Mouse (Mus musculus): ENCODE data around the gene Pou2f2. TPM values are rescaled to one million over a fixed set of nuclear protein-coding genes. Genes with fewer than 3 reads are reported as not detected.

The Pou2f2 gene
- 19.5 and 24.1 TPM in 2 replicates for polyA plus RNA-seq (2015; fragmentation: Nextera tagmentation; extraction: Ambion mirVana)

DNA sequence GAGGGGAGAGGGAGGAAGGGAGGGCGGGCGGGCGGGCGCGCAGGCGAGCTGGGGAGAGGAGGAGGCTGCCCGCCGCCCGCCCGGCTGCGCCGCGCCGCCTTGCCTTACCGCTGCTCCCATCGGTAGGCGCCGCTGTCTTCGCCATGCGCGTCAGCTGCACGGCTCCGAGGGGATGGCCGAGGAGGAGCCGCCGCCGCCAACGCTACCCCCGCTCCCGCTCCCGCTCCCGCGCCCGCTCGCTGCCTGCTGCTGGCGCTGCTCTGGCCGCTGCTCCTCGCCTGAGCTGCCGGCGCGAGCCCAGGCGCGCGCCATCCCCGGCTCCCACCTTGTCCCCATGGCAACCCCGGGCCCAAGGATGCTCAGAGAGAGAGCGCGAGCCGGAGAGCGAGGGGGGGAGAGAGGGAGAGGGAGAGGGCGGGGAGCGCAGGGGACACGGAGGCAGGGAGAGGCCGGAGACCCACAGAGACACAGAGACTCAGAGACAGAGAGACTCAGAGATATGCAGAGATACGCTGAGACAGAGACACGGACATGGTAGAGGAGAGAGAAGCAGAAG, at the start of gene Pou2f2:
Gene Pou2f2 (minus strand): TSS at position 121 of the 556 bp plus-strand sequence.
- Histone ChIP-seq H3K4me1 (peaks cover 58% of the 10 kb centered on the region), H3K4me3 (replicated peaks) (peak within 1 kb of the TSS; percentile 62), H3K36me3 (no peaks in the 10 kb centered on the region), H3K9me3 (replicated peaks) (no peaks in the 10 kb centered on the region), H3K27ac (replicated peaks) (peak within 1 kb of the TSS; percentile 99), H3K27me3 (replicated peaks) (peaks cover 16% of the 10 kb centered on the region; the same call in 1 of the 2 replicates), H3K9ac (replicated peaks) (peak within 1 kb of the TSS; percentile 81), H3K4me2 (peak within 1 kb of the TSS; percentile 66)
- ATAC-seq (ENCODE audit: low FRiP score), result peak; percentile 92
- WGBS, result under 1% methylated on average over 51 of the region's 56 CpGs

DNA sequence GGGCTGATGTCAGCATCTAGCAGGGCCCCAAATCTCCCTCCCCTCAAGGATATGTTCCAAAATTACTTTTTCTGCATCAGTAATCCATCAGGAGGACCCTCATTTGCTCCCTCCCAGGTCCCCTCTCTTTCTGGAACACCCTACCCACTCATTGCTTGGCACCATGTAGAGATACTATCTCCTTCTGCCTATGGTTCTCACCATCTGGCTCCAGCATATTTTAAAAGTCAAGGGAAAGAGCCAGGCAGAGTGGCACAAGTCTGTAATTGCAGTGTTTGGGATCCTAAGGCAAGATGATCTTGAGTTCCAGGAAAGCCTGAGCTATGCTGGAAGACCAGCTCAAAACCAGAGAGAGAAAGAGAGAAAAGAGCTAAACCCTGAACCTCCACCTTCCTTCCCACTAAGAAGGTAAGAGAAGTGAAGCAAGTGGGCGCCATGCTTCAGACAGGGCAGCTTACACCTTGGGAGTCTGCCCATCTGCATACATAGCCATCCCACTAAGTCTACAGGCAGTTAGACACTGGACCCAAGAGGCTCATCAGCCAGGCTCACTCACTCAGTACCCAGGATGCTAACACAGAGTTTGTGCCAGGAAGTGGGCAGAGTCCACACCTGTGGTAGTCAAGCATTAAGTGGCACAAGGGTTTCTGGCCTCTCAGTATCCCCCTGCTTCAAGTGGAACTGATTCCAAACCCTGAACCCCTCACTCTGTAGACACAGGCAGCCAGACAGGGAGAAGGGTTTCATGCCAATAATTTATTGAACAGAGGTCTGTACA, 48.2 kb upstream of the Pou2f2 start:
- peaks cover 88% of the 10 kb centered on the region for H3K36me3 ChIP-seq
- no peak overlapping the region for H3K27ac ChIP-seq (replicated peaks)
- H3K27me3 ChIP-seq (replicated peaks), result no peaks in the 10 kb centered on the region
- H3K4me1 ChIP-seq, result peaks cover 7% of the 10 kb centered on the region
- no peak overlapping the region for H3K4me2 ChIP-seq
- H3K4me3 ChIP-seq (replicated peaks), result no peak overlapping the region
- H3K9ac ChIP-seq (replicated peaks), result no peak overlapping the region
- no peak for ATAC-seq (ENCODE audit: low FRiP score)
- 89% methylated on average over 1 of the region's 1 CpGs for WGBS
- H3K9me3 ChIP-seq (replicated peaks), result no peaks in the 10 kb centered on the region

GRCm38 (mm10) chr7:25222275-25222967, 42.9 kb upstream of the Pou2f2 start:
- peak overlapping the region; percentile 98 for H3K4me2 ChIP-seq
- H3K9ac ChIP-seq (replicated peaks), result peak overlapping the region; percentile 81
- H3K4me1 ChIP-seq, result peaks cover 43% of the 10 kb centered on the region
- peaks cover 36% of the 10 kb centered on the region for H3K36me3 ChIP-seq
- WGBS, result 85% methylated on average over 10 of the region's 10 CpGs
- ATAC-seq (ENCODE audit: low FRiP score), result no peak
- no peaks in the 10 kb centered on the region for H3K27me3 ChIP-seq (replicated peaks)
- H3K27ac ChIP-seq (replicated peaks), result peak overlapping the region; percentile 95; the same call in 1 of the 2 replicates
- H3K9me3 ChIP-seq (replicated peaks), result no peaks in the 10 kb centered on the region
- peak overlapping the region; percentile 57 for H3K4me3 ChIP-seq (replicated peaks)

DNA sequence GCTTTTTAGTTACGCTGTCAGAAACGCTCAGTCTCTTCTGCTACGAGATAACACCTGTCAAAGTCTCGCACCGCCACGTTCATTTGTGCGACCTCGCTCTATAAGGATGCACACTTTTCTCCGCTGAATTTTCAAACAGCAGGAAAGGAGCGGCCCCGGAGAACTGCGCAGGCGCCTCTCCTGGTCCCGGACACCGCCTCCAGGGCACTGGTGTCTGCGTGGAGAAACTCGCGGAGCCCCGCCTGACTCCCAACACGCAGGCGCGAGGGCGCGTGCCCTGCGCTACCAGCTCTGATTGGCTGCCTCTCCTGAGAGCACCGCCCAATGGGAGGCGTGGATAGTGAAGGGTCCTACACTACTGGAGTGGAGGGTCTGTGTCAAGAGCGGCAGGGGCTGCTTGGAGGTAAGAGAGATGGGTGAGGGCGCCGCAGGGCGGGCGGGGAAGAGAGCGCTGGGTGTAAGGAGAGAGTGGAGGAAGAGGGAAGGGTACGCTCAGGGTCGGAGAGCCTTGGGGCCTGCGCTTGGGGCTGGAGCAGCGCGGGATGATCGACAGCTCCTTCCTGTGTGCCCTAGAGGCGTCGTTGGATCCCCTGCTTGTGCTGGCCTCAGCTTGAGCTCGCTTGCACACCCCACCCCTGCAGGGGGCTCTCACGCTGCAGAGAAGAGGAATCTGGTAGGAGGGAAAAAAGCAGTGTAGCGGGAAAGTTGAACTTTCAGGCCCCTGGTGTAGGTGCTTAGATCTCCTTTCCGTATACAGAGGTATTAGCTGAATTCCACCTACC, 41.8 kb upstream of the Pou2f2 start, which contains the start of gene Zfp526:
Gene Zfp526 (plus strand): TSS at position 324 of the 782 bp plus-strand sequence.
- H3K36me3 ChIP-seq, result peaks cover 29% of the 10 kb centered on the region
- peak within 1 kb of the TSS; percentile 95 for H3K27ac ChIP-seq (replicated peaks)
- peaks cover 43% of the 10 kb centered on the region for H3K4me1 ChIP-seq
- peak; percentile 94 for ATAC-seq (ENCODE audit: low FRiP score)
- H3K9ac ChIP-seq (replicated peaks), result peak within 1 kb of the TSS; percentile 81
- no peaks in the 10 kb centered on the region for H3K27me3 ChIP-seq (replicated peaks)
- H3K9me3 ChIP-seq (replicated peaks), result no peaks in the 10 kb centered on the region
- under 1% methylated on average over 40 of the region's 45 CpGs for WGBS
- peak within 1 kb of the TSS; percentile 98 for H3K4me2 ChIP-seq
- H3K4me3 ChIP-seq (replicated peaks), result peak within 1 kb of the TSS; percentile 57

GRCm38 (mm10) chr7:25220457-25221101, 41.1 kb upstream of the Pou2f2 start, which contains the start of gene Dedd2:
TSS of gene Dedd2 (minus strand) at chr7:25220615.
- peak; percentile 6; the same call in 1 of the 2 replicates for ATAC-seq (ENCODE audit: low FRiP score)
- Histone ChIP-seq H3K4me2 (peak within 1 kb of the TSS; percentile 98), H3K27me3 (replicated peaks) (no peaks in the 10 kb centered on the region), H3K4me3 (replicated peaks) (peak within 1 kb of the TSS; percentile 57), H3K4me1 (peaks cover 43% of the 10 kb centered on the region), H3K9me3 (replicated peaks) (no peaks in the 10 kb centered on the region), H3K9ac (replicated peaks) (peak within 1 kb of the TSS; percentile 82), H3K27ac (replicated peaks) (peak within 1 kb of the TSS; percentile 95), H3K36me3 (peaks cover 23% of the 10 kb centered on the region)
- 9% methylated on average over 20 of the region's 20 CpGs for WGBS

GRCm38 (mm10) chr7:25219756-25220456, 40.4 kb upstream of the Pou2f2 start:
- H3K27me3 ChIP-seq (replicated peaks), result no peaks in the 10 kb centered on the region
- H3K4me3 ChIP-seq (replicated peaks), result peak overlapping the region; percentile 57
- H3K4me2 ChIP-seq, result peak overlapping the region; percentile 98
- H3K9me3 ChIP-seq (replicated peaks), result no peaks in the 10 kb centered on the region
- 2% methylated on average over 31 of the region's 31 CpGs for WGBS
- H3K36me3 ChIP-seq, result peaks cover 23% of the 10 kb centered on the region
- peaks cover 43% of the 10 kb centered on the region for H3K4me1 ChIP-seq
- H3K27ac ChIP-seq (replicated peaks), result peak overlapping the region; percentile 82
- ATAC-seq (ENCODE audit: low FRiP score), result peak; percentile 82
- H3K9ac ChIP-seq (replicated peaks), result peak overlapping the region; percentile 82

- peak overlapping the region; percentile 82 for H3K27ac ChIP-seq (replicated peaks)
- no peaks in the 10 kb centered on the region for H3K27me3 ChIP-seq (replicated peaks)
- peaks cover 19% of the 10 kb centered on the region for H3K36me3 ChIP-seq
- H3K4me2 ChIP-seq, result peak overlapping the region; percentile 98
- no peaks in the 10 kb centered on the region for H3K9me3 ChIP-seq (replicated peaks)
- peaks cover 43% of the 10 kb centered on the region for H3K4me1 ChIP-seq
- under 1% methylated on average over 16 of the region's 16 CpGs for WGBS
- H3K4me3 ChIP-seq (replicated peaks), result peak overlapping the region; percentile 57
- peak overlapping the region; percentile 82 for H3K9ac ChIP-seq (replicated peaks)
- peak; percentile 39 for ATAC-seq (ENCODE audit: low FRiP score)
Observed at GRCm38 (mm10) chr7:25219416-25219750, 39.9 kb upstream of the Pou2f2 start.

- H3K9ac ChIP-seq (replicated peaks), result peak overlapping the region; percentile 82
- no peaks in the 10 kb centered on the region for H3K27me3 ChIP-seq (replicated peaks)
- H3K4me3 ChIP-seq (replicated peaks), result peak overlapping the region; percentile 57
- peak overlapping the region; percentile 82 for H3K27ac ChIP-seq (replicated peaks)
- H3K9me3 ChIP-seq (replicated peaks), result no peaks in the 10 kb centered on the region
- peak overlapping the region; percentile 98 for H3K4me2 ChIP-seq
- ATAC-seq (ENCODE audit: low FRiP score), result peak; percentile 49
- H3K36me3 ChIP-seq, result peaks cover 20% of the 10 kb centered on the region
- peaks cover 43% of the 10 kb centered on the region for H3K4me1 ChIP-seq
- WGBS, result under 1% methylated on average over 53 of the region's 53 CpGs
Observed at GRCm38 (mm10) chr7:25218705-25219415, 39.3 kb upstream of the Pou2f2 start.

DNA sequence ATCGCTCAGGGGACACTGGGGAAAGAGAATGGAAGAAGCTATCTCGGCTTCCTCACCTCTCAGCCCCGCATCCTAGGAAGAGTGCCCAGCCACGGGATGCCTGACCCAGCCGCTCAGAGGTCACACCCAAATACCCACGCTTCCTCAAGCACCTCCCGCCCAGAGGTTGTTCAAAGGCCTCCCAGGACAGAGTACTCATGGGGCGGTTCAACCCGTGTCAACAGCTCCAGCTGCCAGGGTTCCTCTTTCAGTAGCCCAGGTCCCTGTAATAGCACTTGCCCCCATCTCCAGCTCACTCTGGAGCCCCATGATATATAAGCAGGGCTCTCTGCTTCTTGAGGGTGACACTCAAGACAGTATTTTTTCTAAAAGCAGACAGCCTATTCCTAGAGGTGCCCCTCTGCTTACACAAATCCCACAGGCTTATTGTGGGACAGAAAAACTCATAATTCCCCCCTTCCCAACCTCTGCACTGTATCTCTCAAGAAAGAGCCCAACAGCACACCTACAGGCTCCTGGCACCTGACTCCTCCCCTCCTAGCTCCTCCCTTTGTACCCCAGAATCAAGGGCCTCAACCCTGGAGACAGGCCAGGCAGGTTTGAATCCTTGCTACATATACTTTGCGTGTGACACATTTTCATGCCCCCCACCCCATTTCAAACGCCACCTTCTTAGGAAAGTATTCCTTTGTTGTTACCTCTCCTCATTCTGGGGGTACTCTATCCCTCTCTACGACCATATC, 38.3 kb upstream of the Pou2f2 start:
- Histone ChIP-seq H3K9me3 (replicated peaks) (no peaks in the 10 kb centered on the region), H3K27ac (replicated peaks) (no peak overlapping the region), H3K36me3 (peaks cover 19% of the 10 kb centered on the region), H3K4me2 (peak overlapping the region; percentile 98), H3K4me3 (replicated peaks) (peak overlapping the region; percentile 57; the same call in 1 of the 2 replicates), H3K4me1 (peaks cover 40% of the 10 kb centered on the region), H3K9ac (replicated peaks) (no peak overlapping the region), H3K27me3 (replicated peaks) (no peaks in the 10 kb centered on the region)
- ATAC-seq (ENCODE audit: low FRiP score), result no peak
- 70% methylated on average over 12 of the region's 12 CpGs for WGBS

Data from neural tube, embryonic 15.5 days (tissue).